Mouse (Mus musculus) ES-Bruce4 (cell line): ENCODE measurements around the gene Tmem63c.

Source experiments
- CTCF ChIP-seq: IDR thresholded peaks from one replicate; pipeline ENCODE4 v1.8.1; 2011; ENCODE audit warnings: low read depth, low read length
- POLR2A ChIP-seq: IDR thresholded peaks from one replicate; pipeline ENCODE4 v1.8.1; 2011; ENCODE audit warnings: low read length; ENCODE audit not compliant: insufficient read depth

- no peak for TF ChIP-seq POLR2A
- no peak for TF ChIP-seq CTCF
These were observed 72.5 kb downstream of the Tmem63c start for GRCm38 (mm10) chr12:87093671-87094070.
